Mouse (Mus musculus) myocyte (in vitro differentiated cells): Measurements from ENCODE around the gene Nudt2. TPM values are rescaled to one million over a fixed set of nuclear protein-coding genes. Genes with fewer than 3 reads are reported as not detected.

ENCODE experiments used
- H3K27me3 ChIP-seq: one replicate; pipeline ENCODE4 v1.6.1; 2011; ENCODE audit not compliant: control insufficient read depth, insufficient read depth, insufficient read length
- H3K36me3 ChIP-seq: one replicate; pipeline ENCODE4 v1.6.1; 2011; ENCODE audit not compliant: control insufficient read depth, insufficient read depth
- H3K4me2 ChIP-seq: one replicate; pipeline ENCODE4 v1.6.1; 2011; ENCODE audit warnings: low read depth, control low read depth
- H3K4me3 ChIP-seq: one replicate; pipeline ENCODE4 v1.5.1; 2011; ENCODE audit warnings: mild to moderate bottlenecking, control low read depth, moderate library complexity
- H3K79me2 ChIP-seq: one replicate; pipeline ENCODE4 v1.6.1; 2011; ENCODE audit not compliant: control insufficient read depth, insufficient read depth
- H3ac ChIP-seq: one replicate; pipeline ENCODE4 v1.6.1; 2011; ENCODE audit not compliant: control insufficient read depth, insufficient read length
- CEBPB ChIP-seq: IDR thresholded peaks from 2 replicates; pipeline ENCODE4 v1.6.1; 2011; ENCODE audit warnings: mild to moderate bottlenecking, moderate library complexity; ENCODE audit not compliant: poor library complexity, insufficient read depth, severe bottlenecking
- E2F4 ChIP-seq: IDR thresholded peaks from one replicate; pipeline ENCODE4 v1.6.1; 2011; ENCODE audit warnings: mild to moderate bottlenecking, control low read depth, moderate library complexity; ENCODE audit not compliant: insufficient read depth
- MAX ChIP-seq: IDR thresholded peaks from one replicate; pipeline ENCODE4 v1.6.1; 2011; ENCODE audit warnings: low read depth, mild to moderate bottlenecking, control low read depth
- MYOD1 ChIP-seq, 3 experiments: IDR thresholded peaks; one replicate each; pipeline ENCODE4 v1.6.1; 2011; ENCODE audit warnings: control low read depth in 2 of 3, low read depth in 2 of 3, mild to moderate bottlenecking in 2 of 3, moderate library complexity in 1 of 3; ENCODE audit not compliant: insufficient read length in 2 of 3, control insufficient read depth in 1 of 3
- MYOG ChIP-seq, 3 experiments: IDR thresholded peaks; one replicate each; pipeline ENCODE4 v1.6.1; 2011; ENCODE audit warnings: control low read depth in 2 of 3, low read depth in 2 of 3, mild to moderate bottlenecking in 2 of 3; ENCODE audit not compliant: insufficient read length in 2 of 3, control insufficient read depth in 1 of 3, insufficient read depth in 1 of 3
- POLR2A ChIP-seq: IDR thresholded peaks from one replicate; pipeline ENCODE4 v1.6.1; 2011; ENCODE audit warnings: low read depth, mild to moderate bottlenecking, control low read depth, moderate library complexity; ENCODE audit not compliant: insufficient read length
- POLR2AphosphoS2 ChIP-seq: IDR thresholded peaks from one replicate; pipeline ENCODE4 v1.6.1; 2011; ENCODE audit warnings: low read depth, control low read depth; ENCODE audit not compliant: insufficient read length
- REST ChIP-seq: IDR thresholded peaks from one replicate; pipeline ENCODE4 v1.6.1; 2011; ENCODE audit warnings: mild to moderate bottlenecking, control low read depth, moderate library complexity; ENCODE audit not compliant: insufficient read depth, insufficient read length
- SRF ChIP-seq: IDR thresholded peaks from one replicate; pipeline ENCODE4 v1.6.1; 2011; ENCODE audit warnings: low read depth; ENCODE audit not compliant: control insufficient read depth, insufficient read length
- TCF12 ChIP-seq: IDR thresholded peaks from one replicate; pipeline ENCODE4 v1.6.1; 2011; ENCODE audit warnings: mild to moderate bottlenecking, control low read depth; ENCODE audit not compliant: poor library complexity, insufficient read depth, severe bottlenecking
- TCF3 ChIP-seq: IDR thresholded peaks from one replicate; pipeline ENCODE4 v1.6.1; 2011; ENCODE audit warnings: low read depth, control low read depth; ENCODE audit not compliant: insufficient read length
- USF1 ChIP-seq: IDR thresholded peaks from one replicate; pipeline ENCODE4 v1.6.1; 2011; ENCODE audit warnings: low read depth, mild to moderate bottlenecking, control low read depth, moderate library complexity
- polyA plus RNA-seq: library from polyadenylated mRNA; unstranded; fragments of >200 nt; fragmentation: generic; extraction: Trizol; gene quantifications from one replicate; pipeline ENCODE4 v1.2.1, GENCODE M21; 2012; ENCODE audit warnings: missing spikeins

The Nudt2 gene
- polyA plus RNA-seq, 1 experiment = 36.9 TPM

GRCm38 (mm10) chr4:41522788-41523187 is 57.8 kb downstream of the Nudt2 start:
- no peak for TF ChIP-seq E2F4
- no peaks in the 10 kb centered on the region for H3K79me2 ChIP-seq
- H3K4me2 ChIP-seq = no peak overlapping the region
- no peak overlapping the region for H3K4me3 ChIP-seq
- H3K36me3 ChIP-seq = no peaks in the 10 kb centered on the region
- peaks cover 18% of the 10 kb centered on the region for H3K27me3 ChIP-seq
- H3ac ChIP-seq = no peak overlapping the region

- no peaks in the 10 kb centered on the region for H3K79me2 ChIP-seq
- H3K4me3 ChIP-seq = no peak overlapping the region
- H3ac ChIP-seq = no peak overlapping the region
- no peak overlapping the region for H3K4me2 ChIP-seq
- peaks cover 18% of the 10 kb centered on the region for H3K27me3 ChIP-seq
- H3K36me3 ChIP-seq = no peaks in the 10 kb centered on the region
- TF ChIP-seq REST (no peak), E2F4 (no peak), TCF3 (no peak), TCF12 (no peak), MAX (no peak), SRF (no peak), MYOG (IDR thresholded peaks at IDR 0.05; ENCODE audit: control insufficient read depth in 1 of 3, insufficient read depth in 1 of 3, insufficient read length in 2 of 3, low read depth in 2 of 3) (no peak), CEBPB (no peak), POLR2A (no peak), MYOD1 (IDR thresholded peaks at IDR 0.05; ENCODE audit: control insufficient read depth in 1 of 3, insufficient read length in 2 of 3, low read depth in 2 of 3) (no peak), USF1 (no peak), POLR2AphosphoS2 (no peak)
Measured at GRCm38 (mm10) chr4:41523839-41524238, 58.9 kb downstream of the Nudt2 start.

- Histone ChIP-seq H3K27me3 (peaks cover 17% of the 10 kb centered on the region), H3K4me3 (no peak overlapping the region), H3K79me2 (no peaks in the 10 kb centered on the region), H3K4me2 (no peak overlapping the region), H3ac (no peak overlapping the region), H3K36me3 (no peaks in the 10 kb centered on the region)
- no peak for TF ChIP-seq SRF
Measured at GRCm38 (mm10) chr4:41524829-41525228, 59.9 kb downstream of the Nudt2 start.

- Histone ChIP-seq H3K27me3 (peaks cover 20% of the 10 kb centered on the region), H3K4me3 (no peak overlapping the region), H3K36me3 (no peaks in the 10 kb centered on the region), H3K4me2 (no peak overlapping the region), H3K79me2 (no peaks in the 10 kb centered on the region), H3ac (no peak overlapping the region)
- TF ChIP-seq SRF (no peak), POLR2A (no peak), E2F4 (no peak)
Measured at GRCm38 (mm10) chr4:41526553-41526952, 61.6 kb downstream of the Nudt2 start.

GRCm38 (mm10) chr4:41527076-41527475 is 62.1 kb downstream of the Nudt2 start:
- H3ac ChIP-seq = no peak overlapping the region
- TF ChIP-seq TCF12 = no peak
- TF ChIP-seq POLR2AphosphoS2 = no peak
- TF ChIP-seq CEBPB = no peak
- TF ChIP-seq MYOD1 (IDR thresholded peaks at IDR 0.05; ENCODE audit: control insufficient read depth in 1 of 3, insufficient read length in 2 of 3, low read depth in 2 of 3) = no peak
- TF ChIP-seq E2F4 = no peak
- no peak for TF ChIP-seq MAX
- no peak for TF ChIP-seq POLR2A
- no peak for TF ChIP-seq REST
- no peaks in the 10 kb centered on the region for H3K36me3 ChIP-seq
- H3K4me3 ChIP-seq = no peak overlapping the region
- H3K4me2 ChIP-seq = no peak overlapping the region
- H3K79me2 ChIP-seq = no peaks in the 10 kb centered on the region
- H3K27me3 ChIP-seq = peaks cover 20% of the 10 kb centered on the region

- Histone ChIP-seq H3K79me2 (no peaks in the 10 kb centered on the region), H3K27me3 (peaks cover 20% of the 10 kb centered on the region), H3K4me3 (no peak overlapping the region), H3K36me3 (no peaks in the 10 kb centered on the region), H3K4me2 (no peak overlapping the region), H3ac (no peak overlapping the region)
- TF ChIP-seq TCF12 = no peak
Measured at GRCm38 (mm10) chr4:41527996-41528395, 63.0 kb downstream of the Nudt2 start.

Other genes with a start within 250 kb of the Nudt2 start
- gene Ubap2, start 190.0 kb upstream of the Nudt2 start, polyA plus RNA-seq = 71.5 TPM
- 27.1 TPM for gene Dcaf12, start 150.3 kb upstream of the Nudt2 start, polyA plus RNA-seq
- 29.2 TPM for gene Ubap1, start 116.2 kb upstream of the Nudt2 start, polyA plus RNA-seq
- gene Kif24, start 264 bp upstream of the Nudt2 start, polyA plus RNA-seq = 7.2 TPM
- 33.9 TPM for gene AI464131, start 37.9 kb downstream of the Nudt2 start, polyA plus RNA-seq
- 0.06 TPM for gene 1110017D15Rik, start 52.2 kb downstream of the Nudt2 start, polyA plus RNA-seq
- 2.7 TPM for gene Fam219a, start 104.4 kb downstream of the Nudt2 start, polyA plus RNA-seq
- 0.08 TPM for gene Dnaic1, start 104.6 kb downstream of the Nudt2 start, polyA plus RNA-seq
- 8.2 TPM for gene Enho, start 175.2 kb downstream of the Nudt2 start, polyA plus RNA-seq
- 0.06 TPM for gene Cntfr, start 231.9 kb downstream of the Nudt2 start, polyA plus RNA-seq
- 3.3 TPM for gene Il11ra1, start 234.8 kb downstream of the Nudt2 start, polyA plus RNA-seq
- gene Rpp25l, start 248.4 kb downstream of the Nudt2 start, polyA plus RNA-seq = 43.8 TPM